Mouse (Mus musculus): ENCODE results near the gene Fndc11.

The Fndc11 gene

DNA sequence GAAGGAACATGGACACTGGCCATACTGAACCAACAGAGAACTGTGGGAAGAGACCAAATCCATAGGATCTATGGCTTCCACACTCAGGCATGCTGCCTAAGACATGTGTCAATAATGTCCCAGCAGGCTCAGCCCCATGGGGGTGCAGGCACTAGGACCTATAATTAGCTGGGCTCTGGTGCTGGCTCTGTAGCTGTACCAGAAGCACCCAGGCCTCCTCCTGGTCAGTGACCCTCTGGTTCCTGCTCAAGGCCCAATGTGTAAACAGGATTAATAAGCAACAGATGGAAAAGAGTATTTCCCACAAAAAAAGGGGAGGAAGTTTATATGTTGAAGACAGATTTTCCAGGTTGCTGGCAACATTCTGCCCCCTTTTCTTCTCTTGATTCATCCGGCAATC lies 33.4 kb downstream of the Fndc11 start:
- no peak for DNase-seq (ENCODE audit: low read depth, low spot score)

DNA sequence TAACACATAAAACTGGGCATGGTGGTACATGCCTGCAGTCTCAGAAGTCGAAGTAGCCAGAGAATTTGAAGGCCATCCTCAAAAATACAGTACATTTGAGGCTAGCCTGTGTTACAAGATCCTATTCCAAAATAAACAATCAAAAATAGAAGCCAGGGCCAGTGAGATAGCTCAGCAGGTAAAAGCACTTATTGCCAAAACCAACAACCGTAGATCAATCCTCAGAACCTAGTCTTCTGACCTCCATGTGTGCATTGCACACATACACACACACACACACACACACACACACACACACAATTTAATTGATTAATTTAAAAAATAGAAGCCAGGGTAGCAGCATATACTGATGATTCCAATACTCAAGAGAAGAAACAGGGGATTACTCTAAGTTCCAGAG lies 47.0 kb downstream of the Fndc11 start:
- no peak for DNase-seq (ENCODE audit: low read depth, low spot score)

- DNase-seq (ENCODE audit: low read depth, low spot score): no peak
Observed at GRCm38 (mm10) chr2:181272092-181272491, 52.3 kb downstream of the Fndc11 start.
